Mouse (Mus musculus) brain, embryonic 14.5 days (tissue): ENCODE data around the gene Gphn.

Experiments used
- CTCF ChIP-seq: fragments of 200-500 bp; IDR thresholded peaks from 2 replicates; pipeline ENCODE4 v1.5.1; 2012; ENCODE audit warnings: inconsistent platforms, mild to moderate bottlenecking, moderate library complexity, borderline replicate concordance; ENCODE audit not compliant: insufficient read depth, insufficient read length; ENCODE audit errors: extremely low read depth
- POLR2A ChIP-seq: fragments of 200-500 bp; IDR thresholded peaks from 2 replicates; pipeline ENCODE4 v1.6.1; 2012; ENCODE audit warnings: mild to moderate bottlenecking, inconsistent platforms, borderline replicate concordance; ENCODE audit not compliant: poor library complexity, insufficient read depth, insufficient read length, severe bottlenecking; ENCODE audit errors: extremely low read depth

GRCm38 (mm10) chr12:78678807-78679189 lies 452.6 kb downstream of the Gphn start:
- no peak for TF ChIP-seq CTCF
- no peak for TF ChIP-seq POLR2A
